ENCODE assay signal across 13 mouse cellular contexts in the genomic region with DNA sequence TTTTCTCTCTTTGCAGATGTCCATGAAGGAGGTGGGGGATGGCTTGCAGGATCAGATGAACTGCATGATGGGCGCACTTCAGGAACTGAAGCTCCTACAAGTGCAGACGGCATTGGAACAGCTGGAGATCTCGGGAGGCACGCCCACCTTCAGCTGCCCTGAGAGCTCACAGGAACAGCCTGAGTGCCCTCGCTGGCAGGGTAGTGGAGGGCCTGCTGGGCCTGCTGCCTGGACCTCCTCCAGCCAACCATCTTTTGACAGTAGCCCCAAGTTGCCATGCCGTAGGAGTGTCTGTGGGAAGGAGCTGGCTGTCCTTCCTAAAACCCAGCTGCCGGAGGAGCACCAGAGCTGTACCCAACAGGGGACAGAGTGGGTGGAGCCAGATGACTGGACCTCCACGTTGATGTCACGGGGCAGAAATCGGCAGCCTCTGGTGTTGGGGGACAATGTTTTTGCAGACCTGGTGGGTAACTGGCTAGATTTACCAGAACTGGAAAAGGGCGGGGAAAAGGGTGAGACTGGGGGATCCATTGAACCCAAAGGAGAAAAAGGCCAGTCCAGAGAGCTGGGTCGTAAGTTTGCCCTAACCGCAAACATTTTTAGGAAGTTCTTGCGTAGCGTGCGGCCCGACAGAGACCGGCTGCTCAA. TPM values are rescaled to one million over a fixed set of nuclear protein-coding genes. Genes with fewer than 3 reads are reported as not detected.
DNase-seq lines count a peak whose midpoint lies in the region; ATAC-seq and TF ChIP-seq lines count a peak whose summit lies in the region.
"Had no signal": no experiment of that assay in that cellular context is flagged by ENCODE, and none has a peak within 500 bp of the region (broad histone marks: within the 10 kb centered on the region; RNA-seq: fewer than 3 reads in every experiment).

No protein-coding gene starts in this region.

- no peak for ATAC-seq in hindbrain, embryonic 11.5 days (ENCODE audit: low FRiP score)
- 0 out of 2 replicates have a peak, but pooled peaks have one; percentile 10 for ATAC-seq in megakaryocyte progenitor cell, adult 5-6 weeks (replicated peaks; ENCODE audit: poor library complexity)

- no peak overlapping the region for H3K4me3 ChIP-seq in cerebellum, adult 2 months (replicated peaks; ENCODE audit: insufficient read depth, low read depth, low read length)
- H3K4me3 ChIP-seq in hindbrain, embryonic 10.5 days: no peak overlapping the region
- H3K4me3 ChIP-seq in hindbrain, embryonic 11.5 days (ENCODE audit: low read depth, low read length): no peak overlapping the region

- WGBS in cerebellum, adult 2 months: 46% methylated on average over 18 of the region's 18 CpGs
- WGBS in hindbrain, embryonic 10.5 days: 57% methylated on average over 18 of the region's 18 CpGs
- 56% methylated on average over 18 of the region's 18 CpGs for WGBS in hindbrain, embryonic 11.5 days

- no peak overlapping the region for H3K4me2 ChIP-seq in hindbrain, embryonic 11.5 days (replicated peaks; ENCODE audit: low read depth, low read length)

- H3K27me3 ChIP-seq in cerebellum, adult 2 months (ENCODE audit: control insufficient read depth, insufficient read depth, low read length): no peaks in the 10 kb centered on the region
- no peaks in the 10 kb centered on the region for H3K27me3 ChIP-seq in hindbrain, embryonic 10.5 days (ENCODE audit: insufficient read depth, poor library complexity, severe bottlenecking)
- no peaks in the 10 kb centered on the region for H3K27me3 ChIP-seq in hindbrain, embryonic 11.5 days (ENCODE audit: control insufficient read depth, insufficient read depth, low read length)

- no peak overlapping the region for H3K9ac ChIP-seq in hindbrain, embryonic 11.5 days (ENCODE audit: low read depth, low read length)

- no peak for TF ChIP-seq POLR2A in cerebellum, adult 2 months (IDR thresholded peaks at IDR 0.05; ENCODE audit: borderline replicate concordance, insufficient read depth, low read length)

- no peaks in the 10 kb centered on the region for H3K9me3 ChIP-seq in hindbrain, embryonic 10.5 days
- no peaks in the 10 kb centered on the region for H3K9me3 ChIP-seq in hindbrain, embryonic 11.5 days (ENCODE audit: control insufficient read depth, low read length)

- no peak overlapping the region for H3K27ac ChIP-seq in cerebellum, adult 2 months (ENCODE audit: insufficient read depth, low read length)
- peak overlapping the region; percentile 20 for H3K27ac ChIP-seq in hindbrain, embryonic 10.5 days
- H3K27ac ChIP-seq in hindbrain, embryonic 11.5 days (ENCODE audit: low read depth, low read length): no peak overlapping the region

- no peaks in the 10 kb centered on the region for H3K36me3 ChIP-seq in hindbrain, embryonic 10.5 days
- no peaks in the 10 kb centered on the region for H3K36me3 ChIP-seq in hindbrain, embryonic 11.5 days (ENCODE audit: control insufficient read depth, insufficient read depth, low read length)

- peaks cover 54% of the 10 kb centered on the region for H3K4me1 ChIP-seq in cerebellum, adult 2 months (ENCODE audit: control insufficient read depth, insufficient read depth, low read length)
- peaks cover 61% of the 10 kb centered on the region for H3K4me1 ChIP-seq in hindbrain, embryonic 10.5 days (replicated peaks)
- H3K4me1 ChIP-seq in hindbrain, embryonic 11.5 days (replicated peaks; ENCODE audit: control insufficient read depth, insufficient read depth, low read length): 0 out of 2 replicates have a peak, but pooled peaks cover 8% of the 10 kb centered on the region

- DNase-seq in cerebellum, adult 2 months: peak; percentile 48 to 57
- DNase-seq in cerebellum, adult 18-20 months: no peak
- DNase-seq in hindbrain, embryonic 10.5 days (ENCODE audit: low spot score): no peak
- no peak for DNase-seq in hindbrain, embryonic 11.5 days (ENCODE audit: low spot score)
- DNase-seq in right cerebral cortex, adult 18-20 months: peak; percentile 78
- DNase-seq in right cerebral cortex, adult 2 months (ENCODE audit: low spot score in 2 of 2): no peak
- DNase-seq in natural killer cell, adult 2 months (ENCODE audit: low spot score in 2 of 2): no peak
- DNase-seq: heart, adult 18-20 months; kidney, postnatal 14 days; midbrain, embryonic 14.5 days; spleen, adult 18-20 months; thymus, adult 18-20 months had no signal

- no peak for TF ChIP-seq CTCF in cerebellum, adult 2 months (IDR thresholded peaks at IDR 0.05; ENCODE audit: borderline replicate concordance, insufficient read depth, low read depth, low read length)

RNA-seq across cellular contexts. Expression of a gene that starts 12.1 kb away (rescaled TPM):
- polyA plus RNA-seq in cerebellum, adult 2 months (2012; rRNA removed): 15.0 and 15.9 TPM in 2 replicates
- 2.1 and 4.3 TPM in 2 replicates for polyA plus RNA-seq in hindbrain, embryonic 10.5 days (2016; fragmentation: Nextera tagmentation; extraction: Ambion mirVana)
- polyA plus RNA-seq in hindbrain, embryonic 11.5 days (2014; fragmentation: Nextera tagmentation; extraction: Ambion mirVana): 1.2 and 1.3 TPM in 2 replicates
- total RNA-seq in megakaryocyte progenitor cell, adult 5-6 weeks (2015): 0.05 TPM in 1 of 2 replicates, not detected in the other
- 0.17 TPM in 1 of 2 replicates, not detected in the other for total RNA-seq in megakaryocyte progenitor cell, adult 5-6 weeks (2017)

RNA-seq across cellular contexts. Expression of a gene that starts 29.1 kb away (rescaled TPM):
- 12.6 and 13.8 TPM in 2 replicates for polyA plus RNA-seq in cerebellum, adult 2 months (2012; rRNA removed)
- polyA plus RNA-seq in hindbrain, embryonic 10.5 days (2016; fragmentation: Nextera tagmentation; extraction: Ambion mirVana): 42.0 and 49.6 TPM in 2 replicates
- 40.7 and 45.6 TPM in 2 replicates for polyA plus RNA-seq in hindbrain, embryonic 11.5 days (2014; fragmentation: Nextera tagmentation; extraction: Ambion mirVana)
- total RNA-seq in megakaryocyte progenitor cell, adult 5-6 weeks (2015): 23.4 and 30.4 TPM in 2 replicates
- total RNA-seq in megakaryocyte progenitor cell, adult 5-6 weeks (2017): 51.9 and 57.7 TPM in 2 replicates

Comparison
In these comparisons a context has a peak if more than half of its experiments do, and no peak if none do; other contexts are left out.
1. DNase-seq: peak in cerebellum, adult 2 months (2 of 2) and right cerebral cortex, adult 18-20 months (single experiment); none in cerebellum, adult 18-20 months (0 of 2), hindbrain, embryonic 10.5 days (single experiment), hindbrain, embryonic 11.5 days (single experiment), right cerebral cortex, adult 2 months (0 of 2) and natural killer cell, adult 2 months (0 of 2).